Mouse (Mus musculus) megakaryocyte, embryonic 14.5 days (primary cell): ENCODE results near the gene Rnaseh2a.

ENCODE experiments used
- FLI1 ChIP-seq: IDR thresholded peaks from 2 replicates; pipeline ENCODE4 v1.6.1; 2012; ENCODE audit warnings: low read length, inconsistent platforms, mixed read lengths
- GATA1 ChIP-seq: IDR thresholded peaks from 3 replicates; pipeline ENCODE4 v1.6.1; 2012; ENCODE audit warnings: mixed read lengths, low read length, inconsistent platforms, borderline replicate concordance

- no peak for TF ChIP-seq GATA1
- TF ChIP-seq FLI1 = no peak
These were observed 31.7 kb downstream of the Rnaseh2a start for GRCm38 (mm10) chr8:84937620-84938485.
